8 mouse cellular contexts compared by ENCODE assay signal in genomic region chr11:100640159-100640906, GRCm38 (mm10). TPM values are rescaled to one million over a fixed set of nuclear protein-coding genes. Genes with fewer than 3 reads are reported as not detected.
DNase-seq lines count a peak whose midpoint lies in the region; ATAC-seq and TF ChIP-seq lines count a peak whose summit lies in the region.

No protein-coding gene starts in this region.

- no peak overlapping the region for H3K4me3 ChIP-seq in lung, adult 2 months (replicated peaks; ENCODE audit: extremely low read depth, low read depth, low read length)
- peak overlapping the region; percentile 81 for H3K4me3 ChIP-seq in megakaryocyte, embryonic 14.5 days (replicated peaks)
- H3K4me3 ChIP-seq in small intestine, adult 2 months (ENCODE audit: low read depth, low read length) = peak overlapping the region; percentile 35

- no peak for DNase-seq in lung, adult 2 months
- DNase-seq in lung, postnatal 36 days = no peak
- peak; percentile 71 to 75 for DNase-seq in cerebellum, postnatal 25 days
- DNase-seq in kidney, postnatal 10 days = peak; percentile 59
- no peak for DNase-seq in spleen, postnatal 36 days (ENCODE audit: low spot score in 2 of 2)

- TF ChIP-seq POLR2A in lung, adult 2 months (IDR thresholded peaks at IDR 0.05; ENCODE audit: borderline replicate concordance, extremely low read depth, low read depth, low read length) = no peak
- TF ChIP-seq POLR2A in small intestine, adult 2 months (IDR thresholded peaks at IDR 0.05; ENCODE audit: low read depth, low read length) = no peak

- peaks cover 91% of the 10 kb centered on the region for H3K27me3 ChIP-seq in megakaryocyte, embryonic 14.5 days (replicated peaks)
- H3K27me3 ChIP-seq in small intestine, adult 2 months (ENCODE audit: control insufficient read depth, insufficient read depth, low read length) = no peaks in the 10 kb centered on the region; the same call in 1 of the 2 replicates

- H3K36me3 ChIP-seq in megakaryocyte, embryonic 14.5 days (replicated peaks; ENCODE audit: low read length) = no peaks in the 10 kb centered on the region
- H3K36me3 ChIP-seq in small intestine, adult 2 months (ENCODE audit: control insufficient read depth, insufficient read depth, low read length) = no peaks in the 10 kb centered on the region

- peaks cover 8% of the 10 kb centered on the region for H3K9me3 ChIP-seq in megakaryocyte, embryonic 14.5 days

- ATAC-seq in granulocyte monocyte progenitor cell, adult 5-6 weeks (replicated peaks; ENCODE audit: poor library complexity, severe bottlenecking) = peak; percentile 74

- no peaks in the 10 kb centered on the region; the same call in 1 of the 2 replicates for H3K4me1 ChIP-seq in lung, adult 2 months (ENCODE audit: control insufficient read depth, insufficient read depth, low read length)
- peaks cover 15% of the 10 kb centered on the region for H3K4me1 ChIP-seq in megakaryocyte, embryonic 14.5 days
- peaks cover 9% of the 10 kb centered on the region for H3K4me1 ChIP-seq in small intestine, adult 2 months (ENCODE audit: control insufficient read depth, insufficient read depth, insufficient read length, low read length)

- 8% methylated on average over 52 of the region's 52 CpGs for WGBS in lung, adult 2 months
- WGBS in small intestine, adult 2 months = 8% methylated on average over 52 of the region's 52 CpGs

- TF ChIP-seq CTCF in lung, adult 2 months (IDR thresholded peaks at IDR 0.05; ENCODE audit: insufficient read depth, low read length) = peak; percentile 20; the same call in 1 of the 2 replicates
- 0 out of 2 replicates have a peak, but pooled peaks have one; percentile 14 for TF ChIP-seq CTCF in small intestine, adult 2 months (IDR thresholded peaks at IDR 0.05; ENCODE audit: extremely low read depth, insufficient read length, insufficient replicate concordance, low read depth, low read length)

- H3K27ac ChIP-seq in small intestine, adult 2 months (ENCODE audit: insufficient read depth, low read depth, low read length) = no peak overlapping the region

RNA-seq across cellular contexts. Expression of gene Dnajc7, which starts 20.4 kb away (rescaled TPM):
- polyA plus RNA-seq in lung, adult 2 months (2012; rRNA removed) = 29.8 and 56.5 TPM in 2 replicates
- 80.5 and 129 TPM in 2 replicates for total RNA-seq in granulocyte monocyte progenitor cell, adult 5-6 weeks (2014; fragmentation: Nextera tagmentation)
- 90.1 and 115 TPM in 2 replicates for total RNA-seq in granulocyte monocyte progenitor cell, adult 5-6 weeks (2017)
- polyA plus RNA-seq in megakaryocyte, embryonic 14.5 days (2012; ENCODE audit: insufficient read depth, low replicate concordance) = 1.8 and 86.6 TPM in 2 replicates
- 10.6 and 24.8 TPM in 2 replicates for polyA plus RNA-seq in small intestine, adult 2 months (2012; rRNA removed)

RNA-seq across cellular contexts. Expression of gene Nkiras2, which starts 21.3 kb away (rescaled TPM):
- 59.4 and 84.5 TPM in 2 replicates for polyA plus RNA-seq in lung, adult 2 months (2012; rRNA removed)
- 30.0 and 34.2 TPM in 2 replicates for total RNA-seq in granulocyte monocyte progenitor cell, adult 5-6 weeks (2014; fragmentation: Nextera tagmentation)
- total RNA-seq in granulocyte monocyte progenitor cell, adult 5-6 weeks (2017) = 14.2 and 16.9 TPM in 2 replicates
- polyA plus RNA-seq in megakaryocyte, embryonic 14.5 days (2012; ENCODE audit: insufficient read depth, low replicate concordance) = 62.7 and 103 TPM in 2 replicates
- polyA plus RNA-seq in small intestine, adult 2 months (2012; rRNA removed) = 85.2 and 134 TPM in 2 replicates

RNA-seq across cellular contexts. Expression of gene Zfp385c, which starts 51.9 kb away (rescaled TPM):
- polyA plus RNA-seq in lung, adult 2 months (2012; rRNA removed) = 0.36 and 4.9 TPM in 2 replicates
- total RNA-seq in granulocyte monocyte progenitor cell, adult 5-6 weeks (2014; fragmentation: Nextera tagmentation) = not detected in 2 replicates
- total RNA-seq in granulocyte monocyte progenitor cell, adult 5-6 weeks (2017) = 0.26 TPM in 1 of 2 replicates, not detected in the other
- polyA plus RNA-seq in megakaryocyte, embryonic 14.5 days (2012; ENCODE audit: insufficient read depth, low replicate concordance) = 0.39 TPM in 1 of 2 replicates, not detected in the other
- polyA plus RNA-seq in small intestine, adult 2 months (2012; rRNA removed) = 0.14 and 0.62 TPM in 2 replicates

Comparison
In these comparisons a context has a peak if more than half of its experiments do, and no peak if none do; other contexts are left out.
1. DNase-seq: peak in cerebellum, postnatal 25 days (2 of 2) and kidney, postnatal 10 days (single experiment); none in lung, adult 2 months (single experiment), lung, postnatal 36 days (single experiment) and spleen, postnatal 36 days (0 of 2).